Mouse (Mus musculus): ENCODE data around the gene Gdf7. TPM values are rescaled to one million over a fixed set of nuclear protein-coding genes. Genes with fewer than 3 reads are reported as not detected.
A peak's percentile ranks its signal among the peaks of the same experiment; 100 is the strongest.

The Gdf7 gene
- total RNA-seq, 2 experiments from 2014 or later: 0.48 to 0.67 TPM

- intact Hi-C loops (cut with DNase I): no loop called here
- DNase-seq (ENCODE audit: low spot score in 2 of 2): peak in 1 of 2 experiments; percentile 3
Measured at GRCm38 (mm10) chr12:8331489-8332173, 29.9 kb upstream of the Gdf7 start.

GRCm38 (mm10) chr12:8329236-8329635 lies 27.5 kb upstream of the Gdf7 start:
- intact Hi-C loops (cut with DNase I): loop anchor here (5.0 kb wide), 1 partner anchor 123 kb away; no protein-coding TSS in a partner anchor
- DNase-seq (ENCODE audit: low spot score in 2 of 2): no peak

- intact Hi-C loops (cut with DNase I): loop anchor here (1.0 to 5.0 kb wide), 2 partner anchors 125 to 173 kb away; partner anchors contain the start of gene Rhob
- DNase-seq (ENCODE audit: low spot score in 2 of 2): no peak
Measured at GRCm38 (mm10) chr12:8327675-8328053, 25.9 kb upstream of the Gdf7 start.

GRCm38 (mm10) chr12:8326825-8327674 lies 25.3 kb upstream of the Gdf7 start:
- intact Hi-C loops (cut with DNase I): loop anchor here (1.0 to 5.0 kb wide), 2 partner anchors 125 to 173 kb away; partner anchors contain the start of gene Rhob

GRCm38 (mm10) chr12:8325943-8326522 lies 24.3 kb upstream of the Gdf7 start:
- intact Hi-C loops (cut with DNase I): loop anchor here (5.0 kb wide), 1 partner anchor 126 kb away; no protein-coding TSS in a partner anchor
- peak in 1 of 2 experiments; percentile 51 for DNase-seq (ENCODE audit: low spot score in 2 of 2)

More at GRCm38 (mm10) chr12:8326825-8327674, 25.3 kb upstream of the Gdf7 start:
- peak; percentile 93 to 95 for DNase-seq (ENCODE audit: low spot score in 2 of 2)

- no peak for DNase-seq (ENCODE audit: low spot score in 2 of 2)
- intact Hi-C loops (cut with DNase I): loop anchor here (5.0 kb wide), 1 partner anchor 127 kb away; no protein-coding TSS in a partner anchor
Measured at GRCm38 (mm10) chr12:8325245-8325942, 23.6 kb upstream of the Gdf7 start.

- intact Hi-C loops (cut with DNase I): no loop called here
- no peak for DNase-seq (ENCODE audit: low spot score in 2 of 2)
Measured at GRCm38 (mm10) chr12:8324086-8324485, 22.3 kb upstream of the Gdf7 start.

- intact Hi-C loops (cut with DNase I): no loop called here
Measured at GRCm38 (mm10) chr12:8321506-8321905, 19.8 kb upstream of the Gdf7 start.

GRCm38 (mm10) chr12:8320084-8320713 lies 18.4 kb upstream of the Gdf7 start:
- intact Hi-C loops (cut with DNase I): no loop called here
- peak; percentile 80 to 84 for DNase-seq (ENCODE audit: low spot score in 2 of 2)

More at GRCm38 (mm10) chr12:8321506-8321905, 19.8 kb upstream of the Gdf7 start:
- DNase-seq (ENCODE audit: low spot score in 2 of 2): no peak

GRCm38 (mm10) chr12:8316541-8316940 lies 14.8 kb upstream of the Gdf7 start:
- intact Hi-C loops (cut with DNase I): no loop called here
- no peak for DNase-seq (ENCODE audit: low spot score in 2 of 2)

- intact Hi-C loops (cut with DNase I): no loop called here
- DNase-seq (ENCODE audit: low spot score in 2 of 2): no peak
Measured at GRCm38 (mm10) chr12:8313773-8314172, 12.0 kb upstream of the Gdf7 start.

GRCm38 (mm10) chr12:8313270-8313771 lies 11.6 kb upstream of the Gdf7 start, which contains the start of gene Hs1bp3:
Gene Hs1bp3, plus strand, starts transcription at chr12:8313432.
- DNase-seq (ENCODE audit: low spot score in 2 of 2): peak; percentile 85 to 87
- intact Hi-C loops (cut with DNase I): no loop called here

- no peak for DNase-seq (ENCODE audit: low spot score in 2 of 2)
- intact Hi-C loops (cut with DNase I): no loop called here
Measured at GRCm38 (mm10) chr12:8312266-8312665, 10.5 kb upstream of the Gdf7 start.

- intact Hi-C loops (cut with DNase I): no loop called here
- no peak for DNase-seq (ENCODE audit: low spot score in 2 of 2)
Measured at GRCm38 (mm10) chr12:8310992-8311391, 9.2 kb upstream of the Gdf7 start.

GRCm38 (mm10) chr12:8306910-8307309 lies 5.2 kb upstream of the Gdf7 start:
- intact Hi-C loops (cut with DNase I): loop anchor here (1.0 kb wide), 1 partner anchor 248 kb away; no protein-coding TSS in a partner anchor
- DNase-seq (ENCODE audit: low spot score in 2 of 2): no peak

GRCm38 (mm10) chr12:8306432-8306831 lies 4.7 kb upstream of the Gdf7 start:
- intact Hi-C loops (cut with DNase I): loop anchor here (1.0 kb wide), 1 partner anchor 247 kb away; no protein-coding TSS in a partner anchor
- DNase-seq (ENCODE audit: low spot score in 2 of 2): peak in 1 of 2 experiments; percentile 52

GRCm38 (mm10) chr12:8305258-8305657 lies 3.5 kb upstream of the Gdf7 start:
- intact Hi-C loops (cut with DNase I): loop anchor here (2.0 kb wide), 1 partner anchor 314 kb away; no protein-coding TSS in a partner anchor
- no peak for DNase-seq (ENCODE audit: low spot score in 2 of 2)

- DNase-seq (ENCODE audit: low spot score in 2 of 2): no peak
- intact Hi-C loops (cut with DNase I): no loop called here
Measured at GRCm38 (mm10) chr12:8301011-8301814, 541 bp downstream of the Gdf7 start.

All from left cerebral cortex, postnatal 36 days (tissue).